Mouse (Mus musculus) stomach, adult 2 months (tissue): ENCODE results near the gene Cuta. TPM values are rescaled to one million over a fixed set of nuclear protein-coding genes. Genes with fewer than 3 reads are reported as not detected.

Experiments
- polyA plus RNA-seq: library from polyadenylated mRNA; depleted of rRNA; stranded (reverse); fragments of >200 nt; gene quantifications from 2 replicates; pipeline ENCODE4 v1.2.3, GENCODE M21; 2012; rRNA removed

Gene Cuta
- polyA plus RNA-seq: 126 and 160 TPM in 2 replicates

GRCm38 (mm10) chr17:26939178-26939972 is at the start of gene Cuta:
TSS of gene Cuta (minus strand) at chr17:26939569.

GRCm38 (mm10) chr17:26972703-26973574 is 33.6 kb upstream of the Cuta start, which contains the start of gene Zbtb9:
TSS of gene Zbtb9 (plus strand) at chr17:26973167.

GRCm38 (mm10) chr17:26941031-26941789 is 1.8 kb upstream of the Cuta start, which contains the start of gene Syngap1:
TSS of gene Syngap1 (plus strand) at chr17:26941253.

GRCm38 (mm10) chr17:26932839-26933398 is 6.5 kb downstream of the Cuta start, which contains the start of gene Phf1:
TSS of gene Phf1 (plus strand) at chr17:26933052.

GRCm38 (mm10) chr17:26916711-26917482 is 22.5 kb downstream of the Cuta start, which contains the start of gene Kifc5b:
TSS of gene Kifc5b (plus strand) at chr17:26917091.

Other genes starting within 250 kb of the Cuta start
- gene Crebrf, start 223.9 kb downstream of the Cuta start, polyA plus RNA-seq: 0.52 and 0.53 TPM in 2 replicates
- 7.5 and 9.8 TPM in 2 replicates for gene Bnip1, start 158.5 kb downstream of the Cuta start, polyA plus RNA-seq
- 1.7 and 1.8 TPM in 2 replicates for gene Nkx2-5, start 94.6 kb downstream of the Cuta start, polyA plus RNA-seq
- 1.3 and 1.7 TPM in 2 replicates for gene Kifc5b, start 22.5 kb downstream of the Cuta start, polyA plus RNA-seq
- gene Phf1, start 6.5 kb downstream of the Cuta start, polyA plus RNA-seq: 33.1 and 53.3 TPM in 2 replicates
- gene Syngap1, start 1.7 kb upstream of the Cuta start, polyA plus RNA-seq: 10.5 and 12.2 TPM in 2 replicates
- 2.5 and 5.1 TPM in 2 replicates for gene Zbtb9, start 33.6 kb upstream of the Cuta start, polyA plus RNA-seq
- gene Bak1, start 89.4 kb upstream of the Cuta start, polyA plus RNA-seq: 48.1 and 51.9 TPM in 2 replicates
- 45.1 and 52.3 TPM in 2 replicates for gene Itpr3, start 117.7 kb upstream of the Cuta start, polyA plus RNA-seq
- gene Uqcc2, start 194.3 kb upstream of the Cuta start, polyA plus RNA-seq: 55.2 and 79.2 TPM in 2 replicates
- 0.37 and 0.66 TPM in 2 replicates for gene Ip6k3, start 228.2 kb upstream of the Cuta start, polyA plus RNA-seq